Mouse (Mus musculus): ENCODE measurements around the gene Acad11. TPM values are rescaled to one million over a fixed set of nuclear protein-coding genes. Genes with fewer than 3 reads are reported as not detected.

Gene Acad11
- polyA plus RNA-seq, 1 experiment from 2014 or later: 8.3 TPM

- peaks cover 57% of the 10 kb centered on the region for H3K36me3 ChIP-seq
- no peak within 1 kb of the TSS for H3K4me3 ChIP-seq
- H3K27ac ChIP-seq (replicated peaks): no peak within 1 kb of the TSS
- no peaks in the 10 kb centered on the region for H3K9me3 ChIP-seq
- WGBS: 54% methylated on average over 2 of the region's 2 CpGs
- no peak within 1 kb of the TSS for H3K9ac ChIP-seq
- ATAC-seq (ENCODE audit: extremely low read depth, insufficient number of reproducible peaks, low FRiP score, low TSS enrichment): no peak
- no peaks in the 10 kb centered on the region for H3K27me3 ChIP-seq (replicated peaks)
- H3K4me2 ChIP-seq: no peak within 1 kb of the TSS
- H3K4me1 ChIP-seq: peaks cover 14% of the 10 kb centered on the region
These were observed 22.8 kb upstream of the Acad11 start, which contains the start of gene Gm28305 for GRCm38 (mm10) chr9:104040362-104040761. Gene Gm28305, plus strand, starts transcription at chr9:104040662.

- no peaks in the 10 kb centered on the region for H3K4me1 ChIP-seq
- H3K4me2 ChIP-seq: no peak overlapping the region
- H3K4me3 ChIP-seq: no peak overlapping the region
- H3K9me3 ChIP-seq: no peaks in the 10 kb centered on the region
- peaks cover 61% of the 10 kb centered on the region for H3K36me3 ChIP-seq
- H3K9ac ChIP-seq: no peak overlapping the region
- no peaks in the 10 kb centered on the region for H3K27me3 ChIP-seq (replicated peaks)
- WGBS: 71% methylated on average over 4 of the region's 4 CpGs
- no peak for ATAC-seq (ENCODE audit: extremely low read depth, insufficient number of reproducible peaks, low FRiP score, low TSS enrichment)
- no peak overlapping the region for H3K27ac ChIP-seq (replicated peaks)
These were observed 19.5 kb upstream of the Acad11 start for GRCm38 (mm10) chr9:104043676-104044075.

- ATAC-seq (ENCODE audit: extremely low read depth, insufficient number of reproducible peaks, low FRiP score, low TSS enrichment): no peak
- WGBS: 86% methylated on average over 6 of the region's 6 CpGs
- peaks cover 99% of the 10 kb centered on the region for H3K36me3 ChIP-seq
These were observed 12.1 kb upstream of the Acad11 start for GRCm38 (mm10) chr9:104051028-104051427.

GRCm38 (mm10) chr9:104062430-104063243, 540 bp upstream of the Acad11 start, which contains the start of gene Uba5:
Gene Uba5, minus strand, starts transcription at chr9:104063134.
- under 1% methylated on average over 59 of the region's 59 CpGs for WGBS
- H3K9me3 ChIP-seq: no peaks in the 10 kb centered on the region

More at GRCm38 (mm10) chr9:104051028-104051427, 12.1 kb upstream of the Acad11 start:
- no peaks in the 10 kb centered on the region for H3K27me3 ChIP-seq (replicated peaks)
- no peak overlapping the region for H3K27ac ChIP-seq (replicated peaks)
- H3K4me3 ChIP-seq: no peak overlapping the region
- no peaks in the 10 kb centered on the region for H3K9me3 ChIP-seq
- no peak overlapping the region for H3K9ac ChIP-seq
- H3K4me1 ChIP-seq: no peaks in the 10 kb centered on the region
- no peak overlapping the region for H3K4me2 ChIP-seq

GRCm38 (mm10) chr9:104064571-104064970, 1.4 kb downstream of the Acad11 start:
- ATAC-seq (ENCODE audit: extremely low read depth, insufficient number of reproducible peaks, low FRiP score, low TSS enrichment): no peak
- Histone ChIP-seq H3K27ac (replicated peaks) (no peak overlapping the region), H3K4me3 (no peak overlapping the region), H3K4me2 (no peak overlapping the region), H3K4me1 (peaks cover 24% of the 10 kb centered on the region), H3K27me3 (replicated peaks) (no peaks in the 10 kb centered on the region), H3K36me3 (peaks cover 17% of the 10 kb centered on the region), H3K9me3 (no peaks in the 10 kb centered on the region), H3K9ac (no peak overlapping the region)
- WGBS: 21% methylated on average over 1 of the region's 1 CpGs

More at GRCm38 (mm10) chr9:104062430-104063243, 540 bp upstream of the Acad11 start, which contains the start of gene Uba5:
- Histone ChIP-seq H3K4me1 (peaks cover 24% of the 10 kb centered on the region), H3K4me2 (peak within 1 kb of the TSS; percentile 95), H3K36me3 (peaks cover 31% of the 10 kb centered on the region), H3K9ac (peak within 1 kb of the TSS; percentile 94), H3K27me3 (replicated peaks) (no peaks in the 10 kb centered on the region), H3K27ac (replicated peaks) (peak within 1 kb of the TSS; percentile 67), H3K4me3 (peak within 1 kb of the TSS; percentile 82)
- ATAC-seq (ENCODE audit: extremely low read depth, insufficient number of reproducible peaks, low FRiP score, low TSS enrichment): peak; percentile 75; the same call in 1 of the 2 replicates

- Histone ChIP-seq H3K9ac (no peak overlapping the region), H3K4me1 (no peaks in the 10 kb centered on the region), H3K36me3 (no peaks in the 10 kb centered on the region), H3K4me2 (no peak overlapping the region), H3K4me3 (no peak overlapping the region), H3K27me3 (replicated peaks) (no peaks in the 10 kb centered on the region), H3K9me3 (no peaks in the 10 kb centered on the region), H3K27ac (replicated peaks) (no peak overlapping the region)
- 34% methylated on average over 4 of the region's 4 CpGs for WGBS
- ATAC-seq (ENCODE audit: extremely low read depth, insufficient number of reproducible peaks, low FRiP score, low TSS enrichment): no peak
These were observed 7.1 kb downstream of the Acad11 start for GRCm38 (mm10) chr9:104070241-104070640.

GRCm38 (mm10) chr9:104070863-104071604, 7.9 kb downstream of the Acad11 start:
- Histone ChIP-seq H3K36me3 (no peaks in the 10 kb centered on the region), H3K4me2 (no peak overlapping the region), H3K4me1 (no peaks in the 10 kb centered on the region), H3K27ac (replicated peaks) (no peak overlapping the region), H3K27me3 (replicated peaks) (no peaks in the 10 kb centered on the region), H3K9me3 (no peaks in the 10 kb centered on the region), H3K9ac (no peak overlapping the region), H3K4me3 (no peak overlapping the region)
- WGBS: 64% methylated on average over 8 of the region's 8 CpGs
- ATAC-seq (ENCODE audit: extremely low read depth, insufficient number of reproducible peaks, low FRiP score, low TSS enrichment): no peak

GRCm38 (mm10) chr9:104075808-104076207, 12.6 kb downstream of the Acad11 start:
- Histone ChIP-seq H3K4me2 (no peak overlapping the region), H3K36me3 (no peaks in the 10 kb centered on the region), H3K4me1 (no peaks in the 10 kb centered on the region), H3K9ac (no peak overlapping the region), H3K27ac (replicated peaks) (no peak overlapping the region), H3K9me3 (no peaks in the 10 kb centered on the region), H3K27me3 (replicated peaks) (no peaks in the 10 kb centered on the region), H3K4me3 (no peak overlapping the region)
- WGBS: 65% methylated on average over 2 of the region's 2 CpGs
- ATAC-seq (ENCODE audit: extremely low read depth, insufficient number of reproducible peaks, low FRiP score, low TSS enrichment): no peak

- Histone ChIP-seq H3K27ac (replicated peaks) (no peak overlapping the region), H3K4me3 (no peak overlapping the region), H3K27me3 (replicated peaks) (no peaks in the 10 kb centered on the region), H3K9me3 (no peaks in the 10 kb centered on the region), H3K4me1 (no peaks in the 10 kb centered on the region), H3K4me2 (no peak overlapping the region), H3K9ac (no peak overlapping the region), H3K36me3 (peaks cover 16% of the 10 kb centered on the region; the same call in 1 of the 2 replicates)
- no peak for ATAC-seq (ENCODE audit: extremely low read depth, insufficient number of reproducible peaks, low FRiP score, low TSS enrichment)
- 88% methylated on average over 1 of the region's 1 CpGs for WGBS
These were observed 15.6 kb downstream of the Acad11 start for GRCm38 (mm10) chr9:104078780-104079179.

GRCm38 (mm10) chr9:104079379-104079778, 16.2 kb downstream of the Acad11 start:
- 49% methylated on average over 5 of the region's 5 CpGs for WGBS

GRCm38 (mm10) chr9:104080038-104080437, 16.9 kb downstream of the Acad11 start:
- Histone ChIP-seq H3K36me3 (peaks cover 26% of the 10 kb centered on the region), H3K27me3 (replicated peaks) (no peaks in the 10 kb centered on the region), H3K4me3 (no peak overlapping the region), H3K9me3 (no peaks in the 10 kb centered on the region), H3K4me1 (no peaks in the 10 kb centered on the region), H3K4me2 (no peak overlapping the region), H3K27ac (replicated peaks) (no peak overlapping the region), H3K9ac (no peak overlapping the region)
- 65% methylated on average over 3 of the region's 3 CpGs for WGBS
- no peak for ATAC-seq (ENCODE audit: extremely low read depth, insufficient number of reproducible peaks, low FRiP score, low TSS enrichment)

More at GRCm38 (mm10) chr9:104079379-104079778, 16.2 kb downstream of the Acad11 start:
- H3K27me3 ChIP-seq (replicated peaks): no peaks in the 10 kb centered on the region
- peaks cover 22% of the 10 kb centered on the region for H3K36me3 ChIP-seq
- no peaks in the 10 kb centered on the region for H3K9me3 ChIP-seq
- H3K4me2 ChIP-seq: no peak overlapping the region
- H3K9ac ChIP-seq: no peak overlapping the region
- H3K4me1 ChIP-seq: no peaks in the 10 kb centered on the region
- no peak overlapping the region for H3K27ac ChIP-seq (replicated peaks)
- no peak overlapping the region for H3K4me3 ChIP-seq
- ATAC-seq (ENCODE audit: extremely low read depth, insufficient number of reproducible peaks, low FRiP score, low TSS enrichment): no peak
